9 mouse cellular contexts compared by ENCODE assay signal in the genomic region with DNA sequence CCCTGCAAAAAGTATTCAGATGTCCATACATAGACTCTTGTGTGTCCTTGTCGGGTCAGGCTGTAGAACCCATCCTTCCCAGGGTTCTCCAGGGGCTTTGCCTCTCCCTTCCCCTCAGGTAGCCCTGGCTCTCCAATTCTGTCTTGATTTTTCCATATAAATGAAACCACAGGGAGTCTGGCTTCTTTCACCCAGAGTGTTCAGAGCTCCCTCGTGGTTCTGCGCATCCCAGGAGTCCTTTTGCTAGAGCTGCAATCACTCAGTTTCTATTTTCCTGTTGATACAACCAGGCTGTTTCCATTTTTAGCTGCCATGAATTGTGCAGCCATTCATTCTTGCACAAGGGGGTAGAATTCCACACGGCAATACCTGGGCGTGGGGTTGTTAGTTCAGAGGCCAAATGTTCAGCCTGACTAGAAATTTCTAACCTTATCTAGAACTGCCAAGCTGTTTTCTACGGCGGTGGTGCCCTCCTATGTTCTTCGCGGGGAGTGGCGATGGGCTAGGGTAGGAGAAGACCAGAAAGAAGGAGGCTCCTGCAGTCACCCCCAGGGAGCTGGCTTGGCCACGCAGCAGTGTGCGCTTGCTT. TPM values are rescaled to one million over a fixed set of nuclear protein-coding genes. Genes with fewer than 3 reads are reported as not detected.
A peak's percentile ranks its signal among the peaks of the same experiment; 100 is the strongest.
DNase-seq lines count a peak whose midpoint lies in the region; ATAC-seq and TF ChIP-seq lines count a peak whose summit lies in the region.
"Had no signal": no experiment of that assay in that cellular context is flagged by ENCODE, and none has a peak within 500 bp of the region (broad histone marks: within the 10 kb centered on the region; RNA-seq: fewer than 3 reads in every experiment).

No protein-coding gene starts in this region.

- H3K9ac ChIP-seq in forebrain, embryonic 13.5 days, result no peak overlapping the region
- no peak overlapping the region for H3K9ac ChIP-seq in forebrain, embryonic 16.5 days (replicated peaks; ENCODE audit: low read depth, low read length)
- no peak overlapping the region; the same call in 1 of the 2 replicates for H3K9ac ChIP-seq in heart, postnatal 0 days (replicated peaks; ENCODE audit: low read depth, low read length)
- H3K9ac ChIP-seq: embryonic facial prominence, embryonic 15.5 days had no signal

- peak; percentile 21 for DNase-seq in heart, postnatal 0 days (ENCODE audit: low spot score)
- no peak for DNase-seq in thymus, postnatal 14 days
- no peak for DNase-seq in MN1 (ENCODE audit: low spot score)

- peak; percentile 32 for TF ChIP-seq CTCF in heart, postnatal 0 days (IDR thresholded peaks at IDR 0.05; ENCODE audit: low read depth)

- no peak for TF ChIP-seq EP300 in heart, postnatal 0 days (IDR thresholded peaks at IDR 0.05; ENCODE audit: low read depth)

- ATAC-seq in forebrain, embryonic 13.5 days, result no peak
- ATAC-seq in forebrain, embryonic 16.5 days, result no peak
- ATAC-seq in megakaryocyte, adult 5-6 weeks (ENCODE audit: poor library complexity, severe bottlenecking), result no peak; the same call in 1 of the 2 replicates
- 0 out of 2 replicates have a peak, but pooled peaks have one; percentile 16 for ATAC-seq in heart, postnatal 0 days (ENCODE audit: insufficient read depth, low read depth)
- peak; percentile 83 for ATAC-seq in megakaryocyte-erythroid progenitor cell, adult 5-6 weeks (replicated peaks; ENCODE audit: low FRiP score, low TSS enrichment, poor library complexity, severe bottlenecking)

- H3K9me3 ChIP-seq in forebrain, embryonic 13.5 days (replicated peaks), result no peaks in the 10 kb centered on the region
- no peaks in the 10 kb centered on the region for H3K9me3 ChIP-seq in forebrain, embryonic 16.5 days (ENCODE audit: control insufficient read depth, low read length)
- H3K9me3 ChIP-seq in megakaryocyte, embryonic 14.5 days, result no peaks in the 10 kb centered on the region
- no peaks in the 10 kb centered on the region for H3K9me3 ChIP-seq in heart, postnatal 0 days (replicated peaks; ENCODE audit: control insufficient read depth, low read length)
- H3K9me3 ChIP-seq: embryonic facial prominence, embryonic 15.5 days had no signal

- WGBS in forebrain, embryonic 13.5 days, result 53% methylated on average over 12 of the region's 12 CpGs
- 52% methylated on average over 12 of the region's 12 CpGs for WGBS in forebrain, embryonic 16.5 days
- WGBS in heart, postnatal 0 days, result 22% methylated on average over 12 of the region's 12 CpGs

- H3K4me3 ChIP-seq in forebrain, embryonic 13.5 days, result no peak overlapping the region
- H3K4me3 ChIP-seq in forebrain, embryonic 16.5 days (replicated peaks; ENCODE audit: low read length), result no peak overlapping the region
- peak overlapping the region; percentile 91 for H3K4me3 ChIP-seq in megakaryocyte, embryonic 14.5 days (replicated peaks)
- no peak overlapping the region for H3K4me3 ChIP-seq in heart, postnatal 0 days (ENCODE audit: low read depth, low read length)
- H3K4me3 ChIP-seq: embryonic facial prominence, embryonic 15.5 days had no signal

- H3K4me2 ChIP-seq in forebrain, embryonic 13.5 days, result no peak overlapping the region
- no peak overlapping the region for H3K4me2 ChIP-seq in forebrain, embryonic 16.5 days (ENCODE audit: low read length)
- peak overlapping the region; percentile 41 for H3K4me2 ChIP-seq in heart, postnatal 0 days (ENCODE audit: low read depth, low read length)
- H3K4me2 ChIP-seq: embryonic facial prominence, embryonic 15.5 days had no signal

- H3K27me3 ChIP-seq in forebrain, embryonic 13.5 days, result no peaks in the 10 kb centered on the region
- no peaks in the 10 kb centered on the region for H3K27me3 ChIP-seq in forebrain, embryonic 16.5 days (replicated peaks; ENCODE audit: control insufficient read depth, insufficient read depth, low read length)
- H3K27me3 ChIP-seq in megakaryocyte, embryonic 14.5 days (replicated peaks), result no peaks in the 10 kb centered on the region
- H3K27me3 ChIP-seq in heart, postnatal 0 days (ENCODE audit: control insufficient read depth, insufficient read depth, low read length), result 0 out of 2 replicates have a peak, but pooled peaks cover 4% of the 10 kb centered on the region
- H3K27me3 ChIP-seq: embryonic facial prominence, embryonic 15.5 days had no signal

- H3K4me1 ChIP-seq in forebrain, embryonic 13.5 days, result peaks cover 20% of the 10 kb centered on the region
- 0 out of 2 replicates have a peak, but pooled peaks cover 5% of the 10 kb centered on the region for H3K4me1 ChIP-seq in forebrain, embryonic 16.5 days (replicated peaks; ENCODE audit: control insufficient read depth, insufficient read depth, low read length)
- H3K4me1 ChIP-seq in megakaryocyte, embryonic 14.5 days, result peaks cover 87% of the 10 kb centered on the region
- H3K4me1 ChIP-seq in heart, postnatal 0 days (ENCODE audit: control insufficient read depth, insufficient read depth), result peaks cover 21% of the 10 kb centered on the region

- H3K27ac ChIP-seq in forebrain, embryonic 13.5 days, result 0 out of 2 replicates have a peak overlapping the region, but pooled peaks have one; percentile 10
- H3K27ac ChIP-seq in forebrain, embryonic 16.5 days (ENCODE audit: low read length), result no peak overlapping the region
- H3K27ac ChIP-seq in heart, postnatal 0 days (ENCODE audit: low read depth), result no peak overlapping the region
- H3K27ac ChIP-seq: embryonic facial prominence, embryonic 15.5 days had no signal

- H3K36me3 ChIP-seq in forebrain, embryonic 13.5 days (ENCODE audit: poor library complexity, severe bottlenecking), result no peaks in the 10 kb centered on the region
- no peaks in the 10 kb centered on the region for H3K36me3 ChIP-seq in forebrain, embryonic 16.5 days (ENCODE audit: control insufficient read depth, insufficient read depth)
- no peaks in the 10 kb centered on the region for H3K36me3 ChIP-seq in megakaryocyte, embryonic 14.5 days (replicated peaks; ENCODE audit: low read length)
- H3K36me3 ChIP-seq in heart, postnatal 0 days (replicated peaks; ENCODE audit: control insufficient read depth, insufficient read depth, low read length), result no peaks in the 10 kb centered on the region
- H3K36me3 ChIP-seq: embryonic facial prominence, embryonic 15.5 days had no signal

RNA-seq across cellular contexts. Expression of a gene that starts 5.3 kb away (rescaled TPM):
- polyA plus RNA-seq in forebrain, embryonic 13.5 days (2015; fragmentation: Nextera tagmentation; extraction: Ambion mirVana), result 68.2 and 73.1 TPM in 2 replicates
- 98.6 and 107 TPM in 2 replicates for polyA plus RNA-seq in forebrain, embryonic 16.5 days (2015; fragmentation: Nextera tagmentation; extraction: Ambion mirVana)
- 20.6 and 27.7 TPM in 2 replicates for polyA plus RNA-seq in megakaryocyte, embryonic 14.5 days (2012; ENCODE audit: insufficient read depth, low replicate concordance)
- total RNA-seq in megakaryocyte, adult 5-6 weeks (2015), result 58.0 and 61.9 TPM in 2 replicates
- 46.7 and 61.0 TPM in 2 replicates for total RNA-seq in megakaryocyte, adult 5-6 weeks (2017)
- 95.3 and 149 TPM in 2 replicates for total RNA-seq in heart, postnatal 0 days (2014; rRNA removed; ENCODE audit: low replicate concordance)
- polyA plus RNA-seq in heart, postnatal 0 days (2015; fragmentation: Nextera tagmentation; extraction: Ambion mirVana), result 87.4 and 116 TPM in 2 replicates
- total RNA-seq in megakaryocyte-erythroid progenitor cell, adult 5-6 weeks (2014; fragmentation: Nextera tagmentation), result 34.0 and 48.8 TPM in 2 replicates
- total RNA-seq in megakaryocyte-erythroid progenitor cell, adult 5-6 weeks (2017), result 19.8 and 21.3 TPM in 2 replicates

Comparison
In these comparisons a context has a peak if more than half of its experiments do, and no peak if none do; other contexts are left out.
1. ATAC-seq: peak in heart, postnatal 0 days (single experiment) and megakaryocyte-erythroid progenitor cell, adult 5-6 weeks (single experiment); none in forebrain, embryonic 13.5 days (single experiment), forebrain, embryonic 16.5 days (single experiment) and megakaryocyte, adult 5-6 weeks (single experiment).